Mouse (Mus musculus): ENCODE measurements at regions not wholly inside any gene's neighbourhood (a gene's known extent, or its start where the extent isn't known, plus 50 kb on each side); places are given as distances from the start of the nearest gene placed in this dataset.

- no peak overlapping the region for H3K4me3 ChIP-seq (ENCODE audit: low read length)
- ATAC-seq (ENCODE audit: low read depth), result no peak
- H3K36me3 ChIP-seq (ENCODE audit: control insufficient read depth, insufficient read depth, low read length), result no peaks in the 10 kb centered on the region
- no peak overlapping the region for H3K9ac ChIP-seq (ENCODE audit: low read length)
- H3K9me3 ChIP-seq (ENCODE audit: control insufficient read depth, low read length), result no peaks in the 10 kb centered on the region
- no peaks in the 10 kb centered on the region for H3K27me3 ChIP-seq (ENCODE audit: control insufficient read depth, insufficient read depth, low read depth, low read length)
- no peak overlapping the region for H3K4me2 ChIP-seq (ENCODE audit: low read depth, low read length)
- no peak overlapping the region for H3K27ac ChIP-seq (ENCODE audit: low read length)
- no peaks in the 10 kb centered on the region for H3K4me1 ChIP-seq (replicated peaks; ENCODE audit: control insufficient read depth, insufficient read depth, low read length)
Measured at GRCm38 (mm10) chr15:6071873-6072272, 227.7 kb upstream of the Dab2 start.

- ATAC-seq (ENCODE audit: low read depth), result no peak
- Histone ChIP-seq H3K4me3 (ENCODE audit: low read length) (no peak overlapping the region), H3K4me1 (replicated peaks; ENCODE audit: control insufficient read depth, insufficient read depth, low read length) (no peaks in the 10 kb centered on the region), H3K4me2 (ENCODE audit: low read depth, low read length) (no peak overlapping the region), H3K27ac (ENCODE audit: low read length) (no peak overlapping the region), H3K9me3 (ENCODE audit: control insufficient read depth, low read length) (no peaks in the 10 kb centered on the region), H3K36me3 (ENCODE audit: control insufficient read depth, insufficient read depth, low read length) (no peaks in the 10 kb centered on the region), H3K9ac (ENCODE audit: low read length) (no peak overlapping the region), H3K27me3 (ENCODE audit: control insufficient read depth, insufficient read depth, low read depth, low read length) (no peaks in the 10 kb centered on the region)
- WGBS, result 69% methylated on average over 3 of the region's 3 CpGs
Measured at GRCm38 (mm10) chr15:6072920-6073319, 226.7 kb upstream of the Dab2 start.

GRCm38 (mm10) chr15:6080714-6081635, 218.6 kb upstream of the Dab2 start:
- peak overlapping the region; percentile 11; the same call in 1 of the 2 replicates for H3K27ac ChIP-seq (ENCODE audit: low read length)
- H3K4me3 ChIP-seq (ENCODE audit: low read length), result no peak overlapping the region
- ATAC-seq (ENCODE audit: low read depth), result peak; percentile 78
- 45% methylated on average over 8 of the region's 8 CpGs for WGBS
- no peaks in the 10 kb centered on the region for H3K4me1 ChIP-seq (replicated peaks; ENCODE audit: control insufficient read depth, insufficient read depth, low read length)
- H3K9me3 ChIP-seq (ENCODE audit: control insufficient read depth, low read length), result no peaks in the 10 kb centered on the region
- no peak overlapping the region for H3K9ac ChIP-seq (ENCODE audit: low read length)
- H3K27me3 ChIP-seq (ENCODE audit: control insufficient read depth, insufficient read depth, low read depth, low read length), result no peaks in the 10 kb centered on the region
- no peak overlapping the region for H3K4me2 ChIP-seq (ENCODE audit: low read depth, low read length)
- H3K36me3 ChIP-seq (ENCODE audit: control insufficient read depth, insufficient read depth, low read length), result no peaks in the 10 kb centered on the region

GRCm38 (mm10) chr15:6087208-6087607, 212.4 kb upstream of the Dab2 start:
- H3K4me1 ChIP-seq (replicated peaks; ENCODE audit: control insufficient read depth, insufficient read depth, low read length), result no peaks in the 10 kb centered on the region
- H3K4me2 ChIP-seq (ENCODE audit: low read depth, low read length), result no peak overlapping the region
- WGBS, result 73% methylated on average over 3 of the region's 3 CpGs
- no peaks in the 10 kb centered on the region for H3K27me3 ChIP-seq (ENCODE audit: control insufficient read depth, insufficient read depth, low read depth, low read length)
- ATAC-seq (ENCODE audit: low read depth), result no peak
- no peak overlapping the region for H3K27ac ChIP-seq (ENCODE audit: low read length)
- H3K9ac ChIP-seq (ENCODE audit: low read length), result no peak overlapping the region
- H3K9me3 ChIP-seq (ENCODE audit: control insufficient read depth, low read length), result no peaks in the 10 kb centered on the region
- no peaks in the 10 kb centered on the region for H3K36me3 ChIP-seq (ENCODE audit: control insufficient read depth, insufficient read depth, low read length)
- no peak overlapping the region for H3K4me3 ChIP-seq (ENCODE audit: low read length)

- H3K36me3 ChIP-seq (ENCODE audit: control insufficient read depth, insufficient read depth, low read length), result no peaks in the 10 kb centered on the region
- no peak overlapping the region for H3K27ac ChIP-seq (ENCODE audit: low read length)
- H3K9me3 ChIP-seq (ENCODE audit: control insufficient read depth, low read length), result no peaks in the 10 kb centered on the region
- H3K4me3 ChIP-seq (ENCODE audit: low read length), result no peak overlapping the region
- no peak overlapping the region for H3K9ac ChIP-seq (ENCODE audit: low read length)
- H3K27me3 ChIP-seq (ENCODE audit: control insufficient read depth, insufficient read depth, low read depth, low read length), result no peaks in the 10 kb centered on the region
- H3K4me2 ChIP-seq (ENCODE audit: low read depth, low read length), result no peak overlapping the region
- no peak for ATAC-seq (ENCODE audit: low read depth)
- no peaks in the 10 kb centered on the region for H3K4me1 ChIP-seq (replicated peaks; ENCODE audit: control insufficient read depth, insufficient read depth, low read length)
- 78% methylated on average over 4 of the region's 4 CpGs for WGBS
Measured at GRCm38 (mm10) chr15:6088498-6088897, 211.1 kb upstream of the Dab2 start.

- Histone ChIP-seq H3K4me2 (ENCODE audit: low read depth, low read length) (no peak overlapping the region), H3K4me1 (replicated peaks; ENCODE audit: control insufficient read depth, insufficient read depth, low read length) (no peaks in the 10 kb centered on the region), H3K27ac (ENCODE audit: low read length) (no peak overlapping the region), H3K36me3 (ENCODE audit: control insufficient read depth, insufficient read depth, low read length) (no peaks in the 10 kb centered on the region), H3K9ac (ENCODE audit: low read length) (no peak overlapping the region), H3K27me3 (ENCODE audit: control insufficient read depth, insufficient read depth, low read depth, low read length) (no peaks in the 10 kb centered on the region), H3K9me3 (ENCODE audit: control insufficient read depth, low read length) (no peaks in the 10 kb centered on the region), H3K4me3 (ENCODE audit: low read length) (no peak overlapping the region)
- WGBS, result 67% methylated on average over 3 of the region's 3 CpGs
- ATAC-seq (ENCODE audit: low read depth), result no peak
Measured at GRCm38 (mm10) chr15:6129697-6130096, 169.9 kb upstream of the Dab2 start.

- no peaks in the 10 kb centered on the region for H3K4me1 ChIP-seq (replicated peaks; ENCODE audit: control insufficient read depth, insufficient read depth, low read length)
- no peak overlapping the region for H3K4me2 ChIP-seq (ENCODE audit: low read depth, low read length)
- H3K36me3 ChIP-seq (ENCODE audit: control insufficient read depth, insufficient read depth, low read length), result no peaks in the 10 kb centered on the region
- H3K9ac ChIP-seq (ENCODE audit: low read length), result no peak overlapping the region
- no peak for ATAC-seq (ENCODE audit: low read depth)
- H3K4me3 ChIP-seq (ENCODE audit: low read length), result no peak overlapping the region
- no peak overlapping the region for H3K27ac ChIP-seq (ENCODE audit: low read length)
- no peaks in the 10 kb centered on the region for H3K9me3 ChIP-seq (ENCODE audit: control insufficient read depth, low read length)
- H3K27me3 ChIP-seq (ENCODE audit: control insufficient read depth, insufficient read depth, low read depth, low read length), result no peaks in the 10 kb centered on the region
Measured at GRCm38 (mm10) chr15:6132216-6132615, 167.4 kb upstream of the Dab2 start.

GRCm38 (mm10) chr15:6145071-6145470, 154.5 kb upstream of the Dab2 start:
- Histone ChIP-seq H3K4me2 (ENCODE audit: low read depth, low read length) (no peak overlapping the region), H3K27me3 (ENCODE audit: control insufficient read depth, insufficient read depth, low read depth, low read length) (no peaks in the 10 kb centered on the region), H3K4me3 (ENCODE audit: low read length) (no peak overlapping the region), H3K27ac (ENCODE audit: low read length) (no peak overlapping the region), H3K4me1 (replicated peaks; ENCODE audit: control insufficient read depth, insufficient read depth, low read length) (no peaks in the 10 kb centered on the region), H3K9ac (ENCODE audit: low read length) (no peak overlapping the region), H3K36me3 (ENCODE audit: control insufficient read depth, insufficient read depth, low read length) (no peaks in the 10 kb centered on the region), H3K9me3 (ENCODE audit: control insufficient read depth, low read length) (no peaks in the 10 kb centered on the region)
- whole genome bisulfite sequencing, result 71% methylated on average over 2 of the region's 2 CpGs
- no peak for ATAC-seq (ENCODE audit: low read depth)

GRCm38 (mm10) chr15:6154706-6155105, 144.9 kb upstream of the Dab2 start:
- Histone ChIP-seq H3K4me1 (replicated peaks; ENCODE audit: control insufficient read depth, insufficient read depth, low read length) (no peaks in the 10 kb centered on the region), H3K36me3 (ENCODE audit: control insufficient read depth, insufficient read depth, low read length) (no peaks in the 10 kb centered on the region), H3K27me3 (ENCODE audit: control insufficient read depth, insufficient read depth, low read depth, low read length) (no peaks in the 10 kb centered on the region), H3K4me3 (ENCODE audit: low read length) (no peak overlapping the region), H3K9me3 (ENCODE audit: control insufficient read depth, low read length) (no peaks in the 10 kb centered on the region), H3K9ac (ENCODE audit: low read length) (no peak overlapping the region), H3K27ac (ENCODE audit: low read length) (no peak overlapping the region), H3K4me2 (ENCODE audit: low read depth, low read length) (no peak overlapping the region)
- no peak for ATAC-seq (ENCODE audit: low read depth)
- 31% methylated on average over 9 of the region's 9 CpGs for WGBS

All from lung, embryonic 16.5 days (tissue).